Comparison of ENCODE assay signal across 1 mouse cellular context in the genomic region with DNA sequence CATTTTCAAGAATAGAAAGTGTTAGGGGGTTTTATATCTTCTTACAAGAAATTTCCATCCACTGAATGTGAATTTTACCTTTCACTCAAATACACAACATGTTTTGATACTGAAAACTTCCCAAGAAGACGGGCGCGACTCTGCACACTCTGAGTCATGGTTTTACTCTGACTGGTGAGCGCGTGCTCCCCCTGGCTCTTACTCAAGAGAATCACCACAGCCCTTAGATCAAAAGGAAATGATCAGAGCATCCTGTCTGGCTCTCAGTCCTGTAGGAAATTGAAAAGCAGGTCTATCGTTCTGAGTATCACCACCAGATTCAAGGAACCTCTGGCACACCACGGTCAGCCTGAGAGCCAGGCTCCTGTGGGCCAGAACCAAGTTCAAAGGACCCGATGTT.
TF ChIP-seq lines count a peak whose summit lies in the region.

No protein-coding gene starts in this region.

TF ChIP-seq in MEL, 35 proteins besides CTCF, POLR2A, EP300 and RAD21:
- no peak for TF ChIP-seq POLR2AphosphoS5 (IDR thresholded peaks at IDR 0.05; ENCODE audit: borderline replicate concordance, low read depth, low read length)
- peak; percentile 62 for TF ChIP-seq SMC3 (IDR thresholded peaks at IDR 0.05; ENCODE audit: low read depth, low read length)
